Mouse (Mus musculus) liver, adult 2 months (tissue): Measurements from ENCODE around the gene Atp8b5.

Experiments used
- CTCF ChIP-seq: fragments of 200-500 bp; IDR thresholded peaks from 2 replicates; pipeline ENCODE4 v1.5.1; 2011; ENCODE audit warnings: low read depth, low read length, control low read depth
- POLR2A ChIP-seq: fragments of 200-500 bp; IDR thresholded peaks from 2 replicates; pipeline ENCODE4 v1.6.1; 2011; ENCODE audit warnings: low read length, control low read depth; ENCODE audit not compliant: insufficient read depth; ENCODE audit errors: extremely low read depth

DNA sequence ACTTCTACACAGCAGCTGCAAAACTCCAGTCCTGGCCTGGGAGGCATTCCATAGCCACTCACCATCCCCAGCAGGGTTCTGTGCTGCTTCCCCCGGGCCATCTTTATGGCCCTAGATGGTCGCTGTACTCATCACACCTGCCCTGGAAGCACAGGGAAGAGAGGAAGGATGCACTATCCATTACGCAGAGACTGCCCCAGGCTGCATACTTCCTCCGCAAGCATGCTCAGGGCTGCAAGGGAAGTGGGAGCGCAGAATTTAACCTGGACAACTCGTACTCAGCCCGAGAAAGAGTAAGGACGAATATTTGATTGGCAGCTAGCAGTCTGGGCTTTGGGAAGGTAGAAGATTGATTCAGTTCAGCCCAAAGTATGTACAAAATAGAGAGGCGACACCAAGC lies 128.9 kb downstream of the Atp8b5 start:
- TF ChIP-seq CTCF (no peak), POLR2A (no peak)
